Mouse (Mus musculus): ENCODE measurements around the gene Lrp6. TPM values are rescaled to one million over a fixed set of nuclear protein-coding genes. Genes with fewer than 3 reads are reported as not detected.
A peak's percentile ranks its signal among the peaks of the same experiment; 100 is the strongest.

Gene Lrp6
- polyA plus RNA-seq, 1 experiment = 31.5 TPM

- TF ChIP-seq CTCF (IDR thresholded peaks at IDR 0.05; ENCODE audit: borderline replicate concordance, extremely low read depth, insufficient read depth, insufficient read length) (no peak), POLR2A (IDR thresholded peaks at IDR 0.05; ENCODE audit: borderline replicate concordance, extremely low read depth, insufficient read depth, insufficient read length, poor library complexity, severe bottlenecking) (no peak)
- DNase-seq (ENCODE audit: low read depth) = peak; percentile 26
These were observed 53.8 kb downstream of the Lrp6 start for GRCm38 (mm10) chr6:134513011-134513410.

- peak; percentile 34 for DNase-seq (ENCODE audit: low read depth)
These were observed 54.3 kb downstream of the Lrp6 start for GRCm38 (mm10) chr6:134512478-134512877.

DNA sequence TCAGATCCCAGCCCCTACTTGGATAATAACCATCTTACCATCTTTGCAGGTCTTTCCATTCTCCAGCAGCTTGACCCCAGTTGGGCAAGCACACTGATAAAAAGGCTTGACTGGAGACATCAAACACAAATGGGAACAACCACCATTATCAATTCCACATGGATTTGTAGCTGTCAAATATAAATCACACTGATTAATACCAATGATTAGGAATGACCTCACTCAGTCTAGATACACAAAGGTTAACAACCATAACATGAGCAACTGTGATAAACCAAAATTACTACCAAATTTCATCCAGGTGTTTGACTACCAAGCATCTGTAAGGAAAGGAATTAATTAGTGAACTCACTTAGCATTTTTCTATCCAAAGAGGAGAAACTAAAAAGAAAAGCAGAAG lies 55.6 kb downstream of the Lrp6 start:
- DNase-seq (ENCODE audit: low read depth) = no peak
- no peak for TF ChIP-seq CTCF (IDR thresholded peaks at IDR 0.05; ENCODE audit: borderline replicate concordance, extremely low read depth, insufficient read depth, insufficient read length)
- no peak for TF ChIP-seq POLR2A (IDR thresholded peaks at IDR 0.05; ENCODE audit: borderline replicate concordance, extremely low read depth, insufficient read depth, insufficient read length, poor library complexity, severe bottlenecking)

More at GRCm38 (mm10) chr6:134512478-134512877, 54.3 kb downstream of the Lrp6 start:
- TF ChIP-seq CTCF (IDR thresholded peaks at IDR 0.05; ENCODE audit: borderline replicate concordance, extremely low read depth, insufficient read depth, insufficient read length) = no peak
- no peak for TF ChIP-seq POLR2A (IDR thresholded peaks at IDR 0.05; ENCODE audit: borderline replicate concordance, extremely low read depth, insufficient read depth, insufficient read length, poor library complexity, severe bottlenecking)

DNA sequence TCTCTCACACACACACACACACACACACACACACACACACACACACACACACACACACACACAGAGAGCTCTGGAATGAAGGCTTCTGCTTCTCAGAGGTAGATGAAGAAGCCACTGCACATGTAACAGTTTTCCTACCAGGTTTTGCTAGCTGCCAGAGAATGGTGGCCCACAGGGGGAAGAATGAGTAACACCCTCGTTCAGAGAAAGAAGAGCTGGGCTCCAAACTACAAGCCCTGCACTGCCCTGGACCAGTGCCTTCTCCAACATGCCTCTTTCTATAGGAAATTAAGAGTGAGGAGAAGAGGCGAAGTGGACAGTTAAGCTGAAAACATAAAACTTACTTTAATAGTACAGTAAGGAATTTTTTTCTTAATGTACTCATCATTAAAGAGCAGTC lies 56.5 kb downstream of the Lrp6 start:
- DNase-seq (ENCODE audit: low read depth) = no peak
- TF ChIP-seq POLR2A (IDR thresholded peaks at IDR 0.05; ENCODE audit: borderline replicate concordance, extremely low read depth, insufficient read depth, insufficient read length, poor library complexity, severe bottlenecking) (no peak), CTCF (IDR thresholded peaks at IDR 0.05; ENCODE audit: borderline replicate concordance, extremely low read depth, insufficient read depth, insufficient read length) (no peak)

GRCm38 (mm10) chr6:134509731-134510226 lies 57.0 kb downstream of the Lrp6 start:
- peak; percentile 13 for DNase-seq (ENCODE audit: low read depth)
- TF ChIP-seq POLR2A (IDR thresholded peaks at IDR 0.05; ENCODE audit: borderline replicate concordance, extremely low read depth, insufficient read depth, insufficient read length, poor library complexity, severe bottlenecking) (no peak), CTCF (IDR thresholded peaks at IDR 0.05; ENCODE audit: borderline replicate concordance, extremely low read depth, insufficient read depth, insufficient read length) (no peak)

GRCm38 (mm10) chr6:134504866-134505265 lies 61.9 kb downstream of the Lrp6 start:
- no peak for TF ChIP-seq CTCF (IDR thresholded peaks at IDR 0.05; ENCODE audit: borderline replicate concordance, extremely low read depth, insufficient read depth, insufficient read length)
- no peak for TF ChIP-seq POLR2A (IDR thresholded peaks at IDR 0.05; ENCODE audit: borderline replicate concordance, extremely low read depth, insufficient read depth, insufficient read length, poor library complexity, severe bottlenecking)
- no peak for DNase-seq (ENCODE audit: low read depth)

DNA sequence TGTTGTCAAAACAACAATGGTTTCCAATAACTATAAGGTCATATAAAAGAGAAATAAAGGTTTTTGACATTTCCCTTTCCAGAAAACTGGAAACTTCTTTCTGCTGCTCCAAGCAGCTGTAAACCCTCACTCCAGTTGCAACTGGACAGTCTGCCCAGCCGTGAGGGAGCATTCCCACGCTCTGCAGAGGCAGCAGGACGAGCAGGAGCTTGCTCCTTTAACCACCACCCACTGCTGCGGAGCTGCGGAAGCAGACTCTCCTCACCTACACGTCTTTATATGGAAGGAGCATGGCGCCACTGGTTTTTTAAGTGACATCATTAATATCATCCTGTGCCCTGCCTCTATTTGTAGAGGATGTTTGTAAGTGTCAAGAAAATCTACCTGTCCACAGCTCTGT lies 64.4 kb downstream of the Lrp6 start:
- no peak for DNase-seq (ENCODE audit: low read depth)
- no peak for TF ChIP-seq CTCF (IDR thresholded peaks at IDR 0.05; ENCODE audit: borderline replicate concordance, extremely low read depth, insufficient read depth, insufficient read length)
- no peak for TF ChIP-seq POLR2A (IDR thresholded peaks at IDR 0.05; ENCODE audit: borderline replicate concordance, extremely low read depth, insufficient read depth, insufficient read length, poor library complexity, severe bottlenecking)

DNA sequence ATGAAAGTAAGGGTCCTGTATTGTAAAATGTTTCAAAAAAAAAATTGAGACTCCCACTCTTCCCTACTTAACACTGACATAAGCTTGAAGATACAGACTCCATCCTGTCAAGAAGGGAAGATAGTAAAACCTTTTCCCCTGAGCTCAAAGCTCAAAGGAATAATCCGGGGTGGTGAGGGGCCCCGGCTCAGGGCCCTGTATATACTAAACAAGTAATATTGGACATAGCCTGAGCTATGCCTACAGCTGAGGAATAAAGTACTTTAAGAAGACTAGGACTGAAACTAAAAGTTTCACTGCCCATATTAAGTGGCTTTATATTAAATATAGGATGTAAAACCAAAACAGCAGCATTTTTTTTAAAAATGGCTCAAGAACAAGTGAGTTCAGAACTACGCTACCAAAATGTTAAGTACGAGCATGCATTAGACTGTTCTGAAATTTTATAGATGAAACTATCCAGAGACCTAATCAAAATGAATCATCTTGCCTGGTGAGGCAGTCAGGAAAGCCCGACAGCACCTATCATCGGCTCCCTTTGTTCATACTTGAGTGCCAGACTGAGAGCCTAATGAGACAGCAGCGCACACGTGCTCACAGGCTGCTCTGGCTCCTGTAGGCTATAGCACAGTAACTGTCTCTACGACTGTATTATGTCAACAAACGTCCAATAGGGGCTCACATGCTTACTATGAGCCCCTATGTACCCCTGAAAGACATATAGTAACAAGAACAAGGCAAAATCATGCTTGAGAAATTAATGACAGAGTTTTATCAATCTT lies 66.2 kb downstream of the Lrp6 start:
- TF ChIP-seq POLR2A (IDR thresholded peaks at IDR 0.05; ENCODE audit: borderline replicate concordance, extremely low read depth, insufficient read depth, insufficient read length, poor library complexity, severe bottlenecking) (no peak), CTCF (IDR thresholded peaks at IDR 0.05; ENCODE audit: borderline replicate concordance, extremely low read depth, insufficient read depth, insufficient read length) (no peak)
- peak; percentile 93 for DNase-seq (ENCODE audit: low read depth)

DNA sequence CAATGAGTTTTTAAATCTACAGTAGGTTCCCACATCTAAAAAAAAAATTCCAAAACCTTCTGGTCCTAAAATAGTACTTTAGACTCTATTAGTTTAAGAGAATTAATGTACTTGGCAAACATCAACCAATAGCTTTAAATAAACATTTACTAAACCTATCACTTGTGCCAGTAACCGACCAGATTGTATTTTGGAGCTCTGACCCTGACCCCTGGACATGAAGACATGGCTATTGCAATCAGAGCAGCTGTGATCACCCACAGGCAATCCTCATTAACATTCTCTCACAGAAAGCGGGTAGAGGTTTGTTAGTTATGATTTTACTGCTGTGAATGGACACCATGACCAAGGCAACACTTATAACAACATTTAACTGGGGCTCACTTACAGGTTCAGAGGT lies 67.7 kb downstream of the Lrp6 start:
- no peak for DNase-seq (ENCODE audit: low read depth)
- TF ChIP-seq POLR2A (IDR thresholded peaks at IDR 0.05; ENCODE audit: borderline replicate concordance, extremely low read depth, insufficient read depth, insufficient read length, poor library complexity, severe bottlenecking) = no peak
- no peak for TF ChIP-seq CTCF (IDR thresholded peaks at IDR 0.05; ENCODE audit: borderline replicate concordance, extremely low read depth, insufficient read depth, insufficient read length)

- TF ChIP-seq CTCF (IDR thresholded peaks at IDR 0.05; ENCODE audit: borderline replicate concordance, extremely low read depth, insufficient read depth, insufficient read length) (no peak), POLR2A (IDR thresholded peaks at IDR 0.05; ENCODE audit: borderline replicate concordance, extremely low read depth, insufficient read depth, insufficient read length, poor library complexity, severe bottlenecking) (no peak)
These were observed 68.2 kb downstream of the Lrp6 start for GRCm38 (mm10) chr6:134498518-134498917.

DNA sequence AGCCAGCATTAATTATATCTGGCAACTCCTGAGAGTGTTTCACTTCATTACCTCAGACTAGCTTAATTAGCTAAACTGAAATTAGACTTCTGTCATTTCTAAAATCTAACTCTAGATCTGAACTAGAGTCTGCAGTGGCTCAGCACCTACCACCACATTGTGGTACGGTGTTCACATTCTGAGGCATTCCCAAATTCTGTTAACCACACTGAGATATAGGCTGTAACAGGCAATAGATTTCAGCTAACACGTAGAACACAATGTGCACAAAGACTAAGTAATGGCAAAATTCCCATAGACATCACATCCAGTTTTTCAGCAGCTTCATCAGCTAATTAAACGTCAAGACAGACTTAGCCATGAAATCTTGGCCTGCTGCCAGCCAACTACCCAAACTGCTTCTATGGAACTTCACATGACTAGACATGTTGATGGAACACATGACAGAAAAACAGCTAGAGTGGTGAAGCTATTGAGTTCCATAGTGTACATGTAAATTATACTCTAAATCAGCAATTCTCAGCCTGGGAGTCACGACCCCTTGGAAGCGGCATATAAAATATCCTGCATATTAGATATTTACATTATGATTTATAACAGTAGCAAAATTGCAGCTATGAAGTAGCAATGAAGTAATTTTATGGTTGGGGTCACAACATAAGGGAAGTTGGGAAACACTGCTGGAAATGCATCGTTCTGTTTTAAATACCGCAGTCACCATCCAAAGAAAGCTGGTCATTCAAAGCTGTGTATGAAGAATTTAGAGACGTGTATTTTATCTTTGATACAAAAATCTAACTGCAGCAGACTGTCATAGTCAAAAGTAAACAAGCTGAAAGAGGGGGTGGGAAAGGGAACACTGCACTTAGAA lies 71.7 kb downstream of the Lrp6 start:
- DNase-seq (ENCODE audit: low read depth) = peak; percentile 97
- TF ChIP-seq CTCF (IDR thresholded peaks at IDR 0.05; ENCODE audit: borderline replicate concordance, extremely low read depth, insufficient read depth, insufficient read length) (no peak), POLR2A (IDR thresholded peaks at IDR 0.05; ENCODE audit: borderline replicate concordance, extremely low read depth, insufficient read depth, insufficient read length, poor library complexity, severe bottlenecking) (no peak)

More at GRCm38 (mm10) chr6:134498518-134498917, 68.2 kb downstream of the Lrp6 start:
- DNase-seq (ENCODE audit: low read depth) = no peak

All from brain, embryonic 14.5 days (tissue).